Mouse (Mus musculus): ENCODE results near the gene Tcf19.

- no peak for TF ChIP-seq EP300 (IDR thresholded peaks at IDR 0.05; ENCODE audit: low read depth)
- no peak for TF ChIP-seq CTCF (IDR thresholded peaks at IDR 0.05; ENCODE audit: low read depth)
Measured at GRCm38 (mm10) chr17:35506881-35507280, 9.7 kb downstream of the Tcf19 start.

All from liver, embryonic 14.5 days (tissue).